Mouse (Mus musculus) liver (tissue): ENCODE results near the gene Frem1.
A peak's percentile ranks its signal among the peaks of the same experiment; 100 is the strongest.

Experiments used
- DNase-seq: peaks from one replicate; pipeline ENCODE4 v3.0.0-alpha.2; 2020; ENCODE audit warnings: mixed read lengths

Gene Frem1

DNA sequence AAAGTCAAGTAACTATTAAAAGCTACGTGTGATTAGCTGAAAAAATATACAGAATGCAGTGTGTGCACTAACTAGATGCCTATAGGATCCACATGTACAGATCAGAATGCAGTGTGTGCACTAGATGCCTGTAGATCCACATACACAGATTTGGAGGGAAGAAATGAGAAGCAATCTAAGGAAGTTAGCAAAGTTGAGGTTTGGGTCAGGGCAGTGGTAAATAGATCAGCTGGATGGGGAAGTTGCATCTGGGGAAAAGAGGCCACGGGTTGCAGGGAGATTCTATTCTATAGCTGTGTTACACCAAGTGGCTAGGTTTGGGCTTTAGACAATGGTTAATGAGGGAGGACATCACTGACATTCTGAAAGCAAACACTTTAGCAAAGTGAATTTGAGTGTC is 133.5 kb downstream of the Frem1 start:
- DNase-seq: no peak

DNA sequence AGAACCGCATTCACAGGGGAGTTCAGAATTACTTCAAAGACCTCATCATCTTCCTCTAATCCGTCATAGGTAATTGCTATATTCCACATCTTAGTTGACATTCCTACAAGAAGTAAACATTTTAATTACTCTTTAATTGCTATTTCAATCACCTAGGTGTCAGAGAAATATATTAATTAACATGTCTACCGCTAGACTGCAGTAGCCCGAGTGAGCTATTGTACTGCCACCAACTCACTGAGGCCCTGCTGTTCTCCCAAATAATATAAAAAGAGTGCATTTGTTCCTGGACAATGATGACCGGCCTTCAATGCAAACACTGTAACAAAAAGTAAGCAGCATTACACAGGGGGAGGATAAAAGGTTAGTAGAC is 135.5 kb downstream of the Frem1 start:
- no peak for DNase-seq

DNA sequence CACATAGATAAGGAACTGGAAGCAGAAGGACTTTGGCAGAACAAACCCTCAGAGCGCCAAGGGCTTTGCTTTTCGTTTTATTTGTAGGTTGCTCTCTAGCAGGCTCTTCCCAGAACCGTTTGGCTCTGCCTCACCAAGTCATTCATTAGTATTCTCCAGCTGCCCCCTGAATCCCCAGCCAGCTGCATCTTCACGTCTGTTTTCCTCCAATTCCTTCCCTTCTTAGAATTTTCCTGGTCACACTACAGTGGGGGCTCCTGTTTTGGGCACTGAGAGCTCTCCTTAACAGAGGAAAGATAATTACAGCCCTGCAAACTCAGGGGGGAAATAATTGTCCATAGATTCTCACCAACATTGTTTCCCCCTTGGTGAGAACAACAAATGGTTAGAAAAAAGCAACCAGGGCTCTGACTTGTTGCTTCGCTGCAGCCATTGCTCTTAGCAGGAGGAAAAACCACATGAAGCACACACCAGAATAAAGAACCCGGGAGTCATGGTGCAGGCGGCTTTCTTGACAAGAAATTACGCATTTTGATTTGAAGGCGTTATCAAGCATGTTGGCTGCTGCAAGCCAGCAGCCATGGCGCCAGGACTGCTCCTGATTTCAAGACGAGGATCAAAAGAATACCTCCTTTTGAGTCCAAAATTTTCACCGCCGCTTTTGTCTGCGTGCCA is 136.0 kb downstream of the Frem1 start:
- DNase-seq: peak; percentile 5

DNA sequence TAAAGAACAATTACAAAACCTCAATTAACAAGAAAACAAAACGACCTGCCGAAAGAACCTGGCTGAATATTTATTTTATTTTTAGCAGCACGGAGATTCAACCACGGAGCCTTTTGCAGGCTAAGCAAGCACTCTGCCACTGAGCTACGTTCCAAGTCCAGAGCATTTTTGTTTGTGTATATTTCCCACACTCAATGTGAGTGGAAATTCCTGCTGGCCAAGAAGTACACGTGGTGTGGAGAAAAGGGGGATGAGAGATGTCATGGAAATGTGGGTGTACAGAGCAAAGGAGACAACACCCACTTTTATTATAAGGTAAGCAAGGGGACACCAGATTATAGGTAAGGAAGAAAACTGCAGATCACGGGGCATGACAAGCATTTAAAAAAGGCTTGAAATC is 136.6 kb downstream of the Frem1 start:
- DNase-seq: no peak

DNA sequence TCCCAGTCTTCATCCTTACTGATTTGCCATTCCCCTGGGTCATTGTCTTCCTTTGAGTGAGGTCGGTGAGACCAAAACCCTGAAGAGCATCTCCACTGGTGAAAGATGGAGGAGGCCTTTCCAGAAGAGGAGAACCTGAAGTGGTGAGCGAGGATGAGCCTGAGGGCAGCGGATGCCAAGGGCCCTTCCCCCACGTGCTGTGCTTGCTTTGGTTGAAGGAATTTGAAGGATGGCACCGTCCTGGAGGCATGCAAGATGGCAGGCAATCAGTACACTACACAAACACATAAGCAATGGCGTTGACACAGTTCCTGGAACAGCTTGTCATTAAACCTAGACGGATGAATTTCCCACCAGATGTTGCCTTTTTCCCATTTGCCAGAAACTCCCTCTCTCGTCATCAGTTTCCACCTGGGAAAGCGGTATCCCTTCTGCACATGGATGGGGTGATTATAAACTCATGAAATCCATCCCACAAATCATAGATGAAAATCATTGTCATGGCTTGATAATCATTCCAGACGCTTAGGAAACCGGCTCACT is 137.5 kb downstream of the Frem1 start:
- no peak for DNase-seq

DNA sequence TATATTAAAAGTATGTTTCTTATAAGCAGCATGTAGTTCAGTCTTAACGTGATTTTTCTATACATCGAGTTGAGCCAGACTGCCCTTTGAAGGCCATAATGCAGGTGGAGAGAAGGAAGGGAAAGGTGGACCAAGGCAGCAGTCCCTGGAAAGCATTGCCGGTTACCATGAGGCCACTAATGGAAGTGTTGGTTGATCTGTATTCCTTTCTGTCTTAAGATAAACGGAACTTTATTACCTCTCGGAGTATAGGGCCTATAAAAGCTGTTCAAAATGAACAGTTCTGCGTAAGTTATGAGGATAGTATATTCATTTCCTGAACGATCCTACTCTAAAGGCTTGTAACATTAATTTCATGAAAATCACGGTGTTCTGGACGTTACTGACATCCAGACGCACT is 156.9 kb downstream of the Frem1 start:
- DNase-seq: no peak

DNA sequence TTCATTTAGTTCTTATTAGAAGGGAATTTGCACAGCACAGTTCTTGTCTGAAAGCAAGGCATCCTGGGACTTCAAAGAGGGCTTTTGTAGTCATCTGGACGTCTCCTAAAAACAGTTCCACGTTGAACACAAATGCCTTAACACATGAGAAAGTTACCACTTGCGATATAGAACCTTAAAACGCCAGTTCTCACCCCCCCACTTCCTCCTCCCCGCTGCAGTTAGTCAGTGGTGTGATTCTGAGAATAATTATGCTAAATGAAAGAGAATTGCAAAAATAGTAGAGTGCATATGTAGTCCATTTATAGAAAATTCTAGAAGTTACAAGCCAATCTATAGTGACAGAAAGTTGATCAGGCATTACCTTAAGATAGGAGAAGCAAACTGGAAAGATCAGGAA is 159.9 kb downstream of the Frem1 start:
- DNase-seq: no peak

DNA sequence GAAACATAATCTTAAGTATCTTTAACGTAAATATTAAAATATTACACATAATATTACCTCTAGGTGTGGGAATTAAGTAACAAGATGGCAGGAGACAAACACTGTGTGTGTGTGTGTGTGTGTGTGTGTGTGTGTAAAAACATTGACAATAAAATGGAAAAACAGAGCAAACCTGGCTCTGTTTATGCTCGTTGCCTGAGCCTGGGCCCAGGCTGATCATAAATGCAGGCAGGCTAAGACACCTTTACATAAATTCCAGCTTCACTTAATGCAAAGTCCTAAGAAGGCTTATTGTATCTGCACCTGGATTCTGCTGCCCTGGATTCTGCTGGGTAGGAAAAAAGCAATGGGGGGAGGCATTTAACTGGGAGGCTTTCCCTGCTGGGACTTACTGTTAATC is 160.6 kb downstream of the Frem1 start:
- DNase-seq: no peak

DNA sequence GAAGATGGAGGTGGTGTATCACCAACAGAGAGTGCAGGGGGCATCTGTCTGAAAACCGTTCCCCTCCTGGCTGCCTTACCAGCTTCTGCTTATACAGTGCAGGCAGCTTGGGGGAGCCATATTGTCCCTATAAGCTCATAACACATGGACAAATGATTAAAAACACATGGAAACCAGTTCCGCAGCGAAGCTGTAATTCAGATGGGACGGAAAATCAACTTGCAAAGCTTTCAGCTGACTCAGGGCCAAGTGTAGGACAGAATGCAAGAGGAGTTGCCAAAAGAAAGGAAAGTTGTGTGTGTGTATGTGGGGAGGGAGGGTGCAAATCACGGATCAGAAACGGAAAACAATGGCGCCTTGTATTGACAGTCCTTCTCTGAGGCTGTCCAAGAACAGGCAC is 161.1 kb downstream of the Frem1 start:
- no peak for DNase-seq

DNA sequence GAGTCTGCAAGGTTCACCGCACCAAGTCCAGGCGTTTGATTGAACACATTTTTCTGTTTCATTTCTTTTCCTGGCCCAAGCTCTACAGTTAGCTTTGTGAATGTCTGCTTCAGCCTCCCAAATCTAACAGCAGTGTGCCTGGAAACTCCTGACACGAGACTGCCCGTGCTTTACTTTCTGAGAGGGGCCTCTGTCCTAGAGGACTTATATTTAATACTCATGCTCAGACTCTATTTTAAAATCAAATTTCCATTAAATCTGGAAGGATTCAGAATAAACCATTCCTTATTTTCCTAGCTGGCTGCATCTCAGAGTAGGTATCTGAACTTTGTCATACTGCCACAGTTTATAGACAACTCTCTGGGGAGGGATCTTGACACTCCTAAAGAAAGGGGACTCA is 161.6 kb downstream of the Frem1 start:
- DNase-seq: no peak

DNA sequence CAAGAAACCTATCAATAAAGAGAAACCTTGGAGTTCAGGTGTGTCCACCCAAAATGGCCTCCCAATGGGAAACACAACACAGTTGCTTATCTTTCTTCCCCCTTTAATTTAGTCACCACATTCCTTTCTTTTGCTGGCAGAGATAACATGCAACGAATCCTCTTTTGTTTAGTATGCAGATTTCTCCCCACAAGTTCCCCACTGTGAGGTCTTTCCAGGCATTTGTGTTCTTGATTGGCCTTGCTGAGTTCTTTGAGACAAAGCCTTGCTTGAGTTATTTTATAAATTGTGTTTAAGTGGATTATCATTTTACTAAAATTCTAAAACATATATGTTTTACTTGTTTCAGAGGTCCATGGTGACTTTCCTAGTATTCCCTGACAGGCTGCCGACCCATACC is 166.0 kb downstream of the Frem1 start:
- DNase-seq: no peak

DNA sequence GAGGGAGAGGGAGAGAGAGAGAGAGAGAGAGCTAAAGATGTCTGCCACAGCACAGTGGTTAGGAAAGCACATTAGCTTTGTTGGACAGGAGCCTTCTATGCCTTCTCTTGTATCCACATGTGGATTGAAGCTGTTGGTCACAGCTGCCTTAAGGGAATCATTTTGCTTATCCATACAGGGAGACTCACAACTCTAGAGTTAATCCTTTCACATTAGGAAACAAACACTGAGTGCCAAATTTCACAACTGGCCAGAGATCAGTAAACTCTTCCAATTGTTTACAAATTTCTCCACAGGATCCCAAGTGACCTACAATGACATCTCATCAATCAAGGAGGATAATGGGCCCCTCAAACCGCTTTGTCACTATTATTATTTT is 166.6 kb downstream of the Frem1 start:
- DNase-seq: no peak

DNA sequence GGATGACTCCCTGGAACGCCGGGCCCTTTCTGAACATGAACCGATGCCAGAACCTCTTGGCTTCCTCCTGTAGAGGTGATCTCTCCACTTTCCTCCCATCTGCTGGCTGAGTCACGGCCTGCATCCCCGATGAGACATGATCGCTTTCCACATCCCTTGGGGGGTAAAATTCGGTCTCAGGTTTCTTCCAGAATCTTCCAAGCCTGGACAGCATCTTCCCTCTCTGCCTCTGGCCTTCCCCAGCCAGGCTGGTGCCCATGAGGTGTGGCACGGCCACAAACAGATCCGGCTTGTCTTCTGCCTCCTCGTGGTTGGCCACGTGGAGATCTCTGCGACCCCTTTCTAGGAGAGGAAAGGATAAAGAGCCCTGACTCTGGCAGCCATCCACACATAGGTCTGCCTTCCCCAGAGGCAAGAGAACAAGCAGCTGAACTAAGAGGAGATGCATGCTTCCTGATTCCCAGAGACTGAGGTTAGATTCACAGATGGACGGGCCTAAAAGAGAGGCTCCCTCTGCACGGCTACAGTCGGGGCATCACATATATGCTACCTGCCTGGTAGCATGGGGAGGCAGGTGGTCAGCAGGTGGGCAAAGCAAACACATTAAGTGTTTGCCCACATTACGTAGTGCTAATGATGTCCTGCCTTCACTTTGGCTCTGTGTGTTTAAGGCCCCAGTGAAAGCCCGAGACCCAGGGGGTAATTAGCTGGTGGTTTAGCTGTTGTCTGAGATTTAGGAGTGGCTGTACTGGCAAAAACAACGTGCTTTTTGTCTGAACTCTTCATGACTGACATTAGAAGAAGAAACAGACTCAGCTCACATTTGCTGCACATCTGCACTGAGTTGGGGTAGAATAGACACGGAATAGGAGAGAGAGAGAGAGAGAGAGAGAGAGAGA is 167.3 kb downstream of the Frem1 start, which contains the start of gene Cer1:
Cer1 (minus strand) TSS at position 513 of the 899 bp plus-strand sequence.
- no peak for DNase-seq

DNA sequence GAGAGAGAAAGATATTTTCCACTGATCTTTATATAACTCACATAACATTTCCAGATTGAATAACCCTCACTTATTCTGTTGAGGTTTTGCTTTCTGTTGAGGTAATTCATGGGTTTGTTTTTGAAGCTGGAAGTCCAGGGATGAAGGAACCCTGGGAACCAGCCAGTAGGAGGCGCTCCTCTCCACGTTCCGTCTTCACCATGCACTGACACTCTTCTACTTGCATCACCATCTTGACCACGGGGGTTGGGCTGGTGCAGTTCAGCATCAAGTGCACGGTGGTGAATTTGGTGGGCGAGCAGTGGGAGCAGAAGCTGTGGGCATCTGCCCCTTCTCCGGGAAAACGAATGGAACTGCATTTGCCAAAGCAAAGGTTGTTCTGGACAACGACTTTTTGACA is 169.6 kb downstream of the Frem1 start:
- DNase-seq: peak; percentile 4

DNA sequence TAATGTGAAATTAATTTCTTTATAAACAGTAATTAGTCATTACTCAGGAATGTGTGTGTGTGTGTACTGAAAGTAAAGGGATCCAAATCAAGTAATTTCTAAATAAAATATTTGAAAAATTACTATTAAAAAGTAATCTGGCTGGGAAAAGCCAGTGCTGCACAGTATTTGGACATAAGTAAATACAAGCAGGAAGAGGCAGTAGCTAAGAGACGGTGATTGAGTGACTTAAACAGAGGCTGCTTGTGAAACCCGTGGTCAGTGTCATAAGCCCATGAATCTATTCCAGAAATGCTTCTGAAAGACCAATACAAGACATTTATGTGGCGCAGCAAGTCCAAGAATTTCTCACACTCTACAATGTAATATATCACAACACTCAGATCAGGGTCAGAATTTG is 170.8 kb downstream of the Frem1 start:
- no peak for DNase-seq

DNA sequence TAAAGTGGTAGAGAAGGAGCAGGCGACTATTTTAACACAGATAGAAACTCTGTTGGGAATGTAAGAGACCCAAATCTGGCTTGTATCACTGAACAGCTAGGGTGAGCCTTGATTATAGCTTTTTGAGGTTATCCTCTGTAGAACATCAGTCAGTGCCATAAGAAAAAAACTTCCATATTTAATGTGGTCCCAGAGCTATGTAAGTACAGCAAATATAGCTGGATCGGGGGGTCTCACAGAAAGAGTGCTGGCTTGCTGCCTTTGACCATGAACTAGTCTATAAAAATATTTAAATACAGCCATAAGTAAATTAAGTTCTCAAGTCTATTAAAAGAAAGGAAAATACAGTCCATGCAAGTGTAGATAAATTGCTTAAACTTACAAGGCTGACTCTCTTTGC is 171.9 kb downstream of the Frem1 start:
- no peak for DNase-seq

DNA sequence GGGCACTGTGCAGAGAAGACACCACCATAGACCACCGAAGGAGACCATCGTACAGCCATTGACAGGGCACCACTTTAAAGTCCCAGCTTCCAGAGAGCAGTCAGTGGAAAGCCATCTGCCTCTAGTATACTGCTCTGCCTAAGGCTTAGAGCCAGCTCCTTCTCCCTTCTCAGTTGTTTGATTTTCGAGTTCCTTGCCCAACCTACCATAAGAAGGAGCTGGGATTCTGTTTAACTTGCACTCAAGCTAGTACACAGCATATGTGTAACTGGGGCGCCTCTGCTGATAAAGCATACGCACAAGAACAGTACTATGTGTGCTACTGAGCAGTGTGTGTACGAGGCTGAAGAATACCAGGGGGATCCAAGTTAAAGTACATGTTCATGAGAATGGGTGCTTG is 173.0 kb downstream of the Frem1 start:
- no peak for DNase-seq

DNA sequence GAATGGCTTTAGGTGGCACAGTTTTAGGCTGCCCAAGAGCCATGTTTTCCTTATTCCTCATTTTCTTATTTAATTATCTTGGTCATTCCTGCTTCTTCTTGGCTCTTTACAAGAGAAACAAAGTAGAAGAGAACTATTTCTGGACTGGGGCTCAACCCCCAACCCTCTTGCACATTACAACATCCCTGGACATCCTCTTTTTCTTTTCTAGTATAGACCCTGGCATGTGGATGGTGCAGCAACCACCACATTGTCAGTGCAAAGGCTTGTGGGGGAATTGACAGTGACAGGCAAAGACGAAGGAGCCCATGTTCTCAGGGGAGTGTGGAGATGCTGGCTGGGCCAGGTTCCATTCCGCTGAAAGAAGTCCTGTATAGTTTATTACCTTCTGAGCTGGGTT is 175.5 kb downstream of the Frem1 start:
- DNase-seq: no peak

DNA sequence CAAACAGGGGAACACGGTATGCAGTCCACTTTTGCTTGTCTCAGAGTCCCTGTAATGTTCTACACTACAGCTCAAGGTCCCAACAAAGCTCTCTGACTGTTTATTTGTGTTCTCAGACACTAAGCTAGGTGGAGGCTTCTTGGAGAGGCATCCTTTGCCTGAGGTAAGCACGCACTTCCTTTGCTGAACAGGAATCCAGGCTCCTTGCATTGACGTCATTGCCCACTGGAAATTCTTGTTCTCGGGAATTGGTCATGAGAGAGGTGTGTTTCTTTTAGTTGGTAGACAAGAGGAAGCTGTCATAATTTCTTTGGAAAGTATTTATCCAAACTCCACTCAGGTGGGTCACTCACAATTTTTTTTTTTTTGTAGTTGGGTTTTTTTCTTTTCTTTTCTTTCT is 176.6 kb downstream of the Frem1 start:
- DNase-seq: no peak

DNA sequence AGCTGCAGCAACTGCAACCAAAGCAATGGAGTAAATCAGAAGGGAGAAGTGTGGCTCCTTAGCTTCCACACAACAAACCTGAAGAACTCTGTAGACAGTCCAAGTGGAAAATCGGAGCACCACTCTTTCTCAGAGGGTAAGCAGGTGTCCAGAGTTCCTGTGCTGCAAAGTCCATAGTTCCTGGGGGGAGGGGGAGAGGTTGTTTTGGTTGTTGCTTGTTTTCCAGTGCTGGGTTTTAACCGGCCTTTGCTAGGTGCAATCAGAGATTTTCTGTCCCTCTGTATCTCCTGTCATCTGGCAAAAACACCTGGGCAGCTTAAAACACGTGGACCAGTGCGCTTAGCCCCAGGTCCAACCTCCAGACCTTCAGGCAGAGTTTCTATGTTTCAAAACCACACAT is 177.3 kb downstream of the Frem1 start:
- DNase-seq: no peak

DNA sequence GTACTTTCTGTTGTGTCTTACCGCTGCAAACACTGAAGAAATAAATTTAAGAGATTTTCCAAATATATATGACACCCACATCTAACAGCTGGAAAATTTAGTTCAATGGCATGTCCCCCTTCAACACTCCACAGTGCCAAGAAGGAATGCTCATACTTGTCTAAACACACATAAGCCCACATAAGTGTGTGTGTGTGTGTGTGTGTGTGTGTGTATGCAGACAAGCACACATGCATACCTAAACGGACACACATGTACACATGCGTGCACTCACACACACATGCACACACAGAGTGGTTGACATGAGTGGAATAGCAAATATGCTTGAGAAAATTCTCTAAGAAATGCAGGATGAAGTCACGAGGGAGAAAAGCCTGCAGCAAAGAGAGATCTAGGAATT is 179.6 kb downstream of the Frem1 start:
- no peak for DNase-seq

DNA sequence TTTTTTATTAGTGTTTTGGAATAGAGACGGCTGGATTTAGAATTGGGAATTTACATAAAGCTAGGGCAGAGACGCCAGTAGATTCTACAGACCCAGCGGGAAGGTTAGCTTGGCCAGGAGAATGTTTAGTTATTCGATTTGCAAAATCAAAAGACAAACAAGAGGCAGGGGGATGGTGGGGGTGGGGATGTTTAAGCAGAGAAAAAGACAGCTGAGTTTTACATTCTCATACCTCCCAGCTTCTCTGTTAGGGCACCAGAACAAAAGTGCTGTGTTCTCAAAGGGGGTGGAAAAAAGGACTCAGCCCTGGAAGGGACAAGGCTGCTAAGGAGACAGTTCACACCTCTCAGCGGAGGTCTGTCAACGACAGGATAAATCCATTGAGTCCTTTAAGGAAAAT is 180.0 kb downstream of the Frem1 start:
- DNase-seq: no peak

DNA sequence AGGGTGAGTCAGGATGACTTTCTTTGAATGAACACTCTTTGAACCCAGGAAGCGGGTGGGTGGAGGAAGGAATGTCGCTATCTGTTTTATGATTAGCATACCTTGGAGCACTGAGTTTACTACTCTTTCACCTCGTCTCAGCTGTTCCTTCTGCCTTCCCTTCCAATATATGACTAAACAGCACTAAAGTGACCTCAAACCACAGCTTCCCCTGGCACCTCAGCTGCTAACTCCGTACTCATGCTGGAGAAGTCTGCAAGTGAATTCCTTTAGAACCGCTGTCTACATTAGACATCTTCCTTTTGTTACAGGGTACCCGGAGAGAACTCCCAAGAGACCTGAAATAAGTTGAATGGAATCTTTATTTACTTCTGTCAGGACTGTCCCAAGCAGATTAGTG is 181.2 kb downstream of the Frem1 start:
- no peak for DNase-seq

DNA sequence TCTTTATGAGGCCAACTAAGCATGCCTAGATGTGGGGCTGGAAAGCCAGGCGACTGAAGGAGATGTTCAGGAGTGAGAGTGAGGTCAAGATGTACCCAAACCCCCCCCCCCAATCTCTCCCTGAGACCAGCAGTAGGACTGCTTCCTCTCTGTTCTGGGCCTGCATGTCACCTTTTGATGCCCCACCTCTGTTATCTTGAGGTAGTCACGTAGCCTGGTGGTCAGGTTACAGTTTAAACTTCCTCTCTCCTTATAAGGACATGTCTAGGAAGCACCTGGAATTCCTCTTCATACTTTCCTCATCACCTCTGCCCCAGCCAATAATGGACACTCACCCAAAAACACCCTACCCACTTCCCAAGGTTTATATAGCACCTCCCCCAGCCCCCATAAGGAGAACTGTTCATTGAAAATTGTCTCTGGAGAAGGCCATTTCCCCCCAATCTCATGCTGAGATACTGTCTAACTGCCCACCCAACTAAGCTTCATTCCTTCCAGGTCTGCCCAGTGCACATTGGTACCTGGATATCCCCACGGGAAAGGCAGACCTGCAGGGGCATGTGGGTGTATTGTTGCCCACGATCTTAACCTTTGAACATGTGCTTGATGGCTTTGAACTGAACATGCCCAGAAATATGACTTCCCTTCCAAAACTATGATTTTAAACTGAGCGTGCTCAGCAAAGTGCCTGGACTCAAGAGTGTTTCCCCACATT is 184.3 kb downstream of the Frem1 start:
- no peak for DNase-seq
